Mouse (Mus musculus): Measurements from ENCODE around the gene Scaper.

Scaper gene

GRCm38 (mm10) chr9:55540391-55540770 lies 397.5 kb downstream of the Scaper start:
- no peak for DNase-seq (ENCODE audit: low spot score in 2 of 2)

- DNase-seq (ENCODE audit: low spot score in 2 of 2): no peak
Observed at GRCm38 (mm10) chr9:55539661-55540390, 398.1 kb downstream of the Scaper start.

GRCm38 (mm10) chr9:55539006-55539405 lies 398.9 kb downstream of the Scaper start:
- no peak for DNase-seq (ENCODE audit: low spot score in 2 of 2)

GRCm38 (mm10) chr9:55538377-55538776 lies 399.5 kb downstream of the Scaper start, which contains the start of gene Isl2:
Isl2 (plus strand) TSS chr9:55538672.
- DNase-seq (ENCODE audit: low spot score in 2 of 2): no peak

- DNase-seq (ENCODE audit: low spot score in 2 of 2): peak in 1 of 2 experiments; percentile 25
Observed at GRCm38 (mm10) chr9:55535907-55536306, 402.0 kb downstream of the Scaper start.

- DNase-seq (ENCODE audit: low spot score in 2 of 2): no peak
Observed at GRCm38 (mm10) chr9:55525716-55526115, 412.2 kb downstream of the Scaper start.

- peak; percentile 96 to 98 for DNase-seq (ENCODE audit: low spot score in 2 of 2)
Observed at GRCm38 (mm10) chr9:55512027-55512543, 425.8 kb downstream of the Scaper start, which contains the start of gene Etfa. Etfa (minus strand) TSS chr9:55512243.

- peak in 1 of 2 experiments; percentile 59 for DNase-seq (ENCODE audit: low spot score in 2 of 2)
Observed at GRCm38 (mm10) chr9:55511521-55511993, 426.4 kb downstream of the Scaper start.

GRCm38 (mm10) chr9:55510651-55511235 lies 427.2 kb downstream of the Scaper start:
- no peak for DNase-seq (ENCODE audit: low spot score in 2 of 2)

- DNase-seq (ENCODE audit: low spot score in 2 of 2): no peak
Observed at GRCm38 (mm10) chr9:55509731-55510130, 428.2 kb downstream of the Scaper start.

GRCm38 (mm10) chr9:55508701-55509100 lies 429.2 kb downstream of the Scaper start:
- DNase-seq (ENCODE audit: low spot score in 2 of 2): no peak

- DNase-seq (ENCODE audit: low spot score in 2 of 2): no peak
Observed at GRCm38 (mm10) chr9:55507922-55508321, 430.0 kb downstream of the Scaper start.

Data from spleen, postnatal 36 days (tissue).